Mouse (Mus musculus) kidney, embryonic 16.5 days (tissue): ENCODE measurements at regions not wholly inside any gene's neighbourhood (a gene's known extent, or its start where the extent isn't known, plus 50 kb on each side); places are given as distances from the start of the nearest gene placed in this dataset.
A peak's percentile ranks its signal among the peaks of the same experiment; 100 is the strongest.

ENCODE experiments used
- ATAC-seq: fragments of 200-750 bp; cut with Nextera tagmentation; 2 replicates; pipeline ENCODE4 v1.8.0; 2017; ENCODE audit warnings: moderate TSS enrichment; ENCODE audit not compliant: low FRiP score, low TSS enrichment
- H3K27ac ChIP-seq: fragments of 300-500 bp; sonication (generic); 2 replicates; pipeline ENCODE4 v1.5.1; 2014; ENCODE audit warnings: low read length
- H3K27me3 ChIP-seq: fragments of 300-500 bp; sonication (generic); 2 replicates; pipeline ENCODE4 v1.6.1; 2014; ENCODE audit warnings: low read length, control low read depth, mixed read lengths; ENCODE audit not compliant: insufficient read depth
- H3K36me3 ChIP-seq: fragments of 300-500 bp; sonication (generic); 2 replicates; pipeline ENCODE4 v1.6.1; 2014; ENCODE audit warnings: low read length, control low read depth, mixed read lengths; ENCODE audit not compliant: insufficient read depth
- H3K4me1 ChIP-seq: fragments of 300-500 bp; sonication (generic); 2 replicates; pipeline ENCODE4 v1.6.1; 2014; ENCODE audit warnings: low read length, control low read depth, mixed read lengths; ENCODE audit not compliant: insufficient read depth
- H3K4me2 ChIP-seq: fragments of 300-500 bp; sonication (generic); replicated peaks from 2 replicates; pipeline ENCODE4 v1.6.1; 2014; ENCODE audit warnings: low read depth, low read length
- H3K4me3 ChIP-seq: fragments of 300-500 bp; sonication (generic); 2 replicates; pipeline ENCODE4 v1.5.1; 2014; ENCODE audit warnings: mild to moderate bottlenecking, low read length
- H3K9ac ChIP-seq: fragments of 300-500 bp; sonication (generic); replicated peaks from 2 replicates; pipeline ENCODE4 v1.6.1; 2014; ENCODE audit warnings: low read length
- H3K9me3 ChIP-seq: fragments of 300-500 bp; sonication (generic); 2 replicates; pipeline ENCODE4 v1.6.1; 2016; ENCODE audit warnings: low read length, control low read depth
- WGBS: fragments of 180-500 bp; shearing (Covaris S2); extraction: QIAGEN DNeasy Blood & Tissue Kit; methylation state at CpG from one replicate; pipeline ENCODE4 v1.1.7; 2014; 5-methylcytosine and 5-hydroxymethylcytosine counted together

DNA sequence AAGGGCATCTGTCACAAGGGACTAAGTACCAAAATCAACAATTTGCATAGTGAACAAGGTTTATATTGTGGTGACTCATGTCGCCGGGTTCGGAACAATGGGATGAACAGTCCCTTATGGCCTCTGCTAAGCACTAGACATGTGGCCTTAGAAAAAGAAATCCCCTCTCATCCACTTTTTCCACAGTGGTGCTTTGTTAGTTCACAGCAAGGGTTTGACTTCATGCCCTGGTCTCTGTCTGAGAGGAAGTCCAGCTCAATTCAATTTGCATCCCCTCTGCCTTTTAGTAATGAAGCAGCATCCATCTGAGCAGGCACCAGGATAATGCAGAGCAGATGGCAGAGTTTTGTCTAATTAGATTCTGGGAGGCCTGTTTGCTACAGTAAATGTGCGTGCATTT lies 585.7 kb upstream of the Itga1 start:
- WGBS: 83% methylated on average over 4 of the region's 4 CpGs
- ATAC-seq: no peak

DNA sequence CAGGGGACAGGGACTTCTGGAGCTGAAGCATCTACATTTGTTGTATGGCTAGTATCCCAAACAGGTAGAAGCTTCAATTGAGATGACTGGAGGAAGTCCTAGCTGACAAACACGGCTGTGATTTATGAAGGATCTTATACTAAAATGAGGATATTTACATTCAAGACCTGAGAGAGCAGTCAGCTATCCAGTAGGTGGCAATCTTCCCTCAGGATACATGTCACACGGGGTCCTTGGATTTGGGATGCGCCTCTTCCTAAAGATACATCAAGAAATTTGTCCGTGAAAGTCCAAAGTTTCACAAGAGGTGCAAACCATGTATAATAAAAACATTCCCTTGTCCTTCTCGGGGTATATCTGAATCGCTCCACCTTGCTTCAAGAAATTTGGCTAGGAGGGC lies 577.8 kb upstream of the Itga1 start:
- 36% methylated on average over 6 of the region's 6 CpGs for WGBS
- Histone ChIP-seq H3K9ac (no peak overlapping the region), H3K4me3 (no peak overlapping the region), H3K27me3 (no peaks in the 10 kb centered on the region), H3K9me3 (no peaks in the 10 kb centered on the region), H3K4me1 (no peaks in the 10 kb centered on the region), H3K27ac (no peak overlapping the region), H3K4me2 (no peak overlapping the region), H3K36me3 (no peaks in the 10 kb centered on the region)
- ATAC-seq: no peak

More for the DNA sequence above, 585.7 kb upstream of the Itga1 start:
- H3K4me3 ChIP-seq: no peak overlapping the region
- H3K9ac ChIP-seq: no peak overlapping the region
- H3K27ac ChIP-seq: no peak overlapping the region
- no peaks in the 10 kb centered on the region for H3K9me3 ChIP-seq
- no peaks in the 10 kb centered on the region for H3K36me3 ChIP-seq
- no peak overlapping the region for H3K4me2 ChIP-seq
- H3K27me3 ChIP-seq: no peaks in the 10 kb centered on the region
- no peaks in the 10 kb centered on the region for H3K4me1 ChIP-seq

DNA sequence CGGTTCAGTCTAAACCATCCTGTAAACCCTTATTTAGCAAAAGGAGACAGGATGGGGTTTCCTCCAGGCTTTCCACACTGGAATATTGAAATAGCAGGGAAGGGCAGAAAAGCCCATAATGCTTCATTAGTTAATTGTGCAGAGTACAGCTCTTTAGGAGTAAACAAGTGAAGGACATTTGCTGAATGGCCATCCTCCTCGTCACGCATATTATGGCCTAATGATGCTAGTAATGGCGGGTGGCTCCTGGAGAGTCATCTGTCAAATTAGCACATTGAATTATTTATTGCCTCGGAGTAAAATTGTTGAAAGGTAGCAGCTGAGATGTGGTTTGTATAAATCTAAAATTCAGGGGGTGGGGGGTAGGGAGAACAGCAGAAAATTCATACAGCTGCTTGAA lies 575.1 kb upstream of the Itga1 start:
- H3K4me3 ChIP-seq: no peak overlapping the region
- H3K4me2 ChIP-seq: no peak overlapping the region
- no peaks in the 10 kb centered on the region for H3K36me3 ChIP-seq
- H3K4me1 ChIP-seq: no peaks in the 10 kb centered on the region
- no peaks in the 10 kb centered on the region for H3K27me3 ChIP-seq
- ATAC-seq: no peak
- 59% methylated on average over 5 of the region's 5 CpGs for WGBS
- H3K9me3 ChIP-seq: no peaks in the 10 kb centered on the region
- H3K9ac ChIP-seq: no peak overlapping the region
- no peak overlapping the region for H3K27ac ChIP-seq

DNA sequence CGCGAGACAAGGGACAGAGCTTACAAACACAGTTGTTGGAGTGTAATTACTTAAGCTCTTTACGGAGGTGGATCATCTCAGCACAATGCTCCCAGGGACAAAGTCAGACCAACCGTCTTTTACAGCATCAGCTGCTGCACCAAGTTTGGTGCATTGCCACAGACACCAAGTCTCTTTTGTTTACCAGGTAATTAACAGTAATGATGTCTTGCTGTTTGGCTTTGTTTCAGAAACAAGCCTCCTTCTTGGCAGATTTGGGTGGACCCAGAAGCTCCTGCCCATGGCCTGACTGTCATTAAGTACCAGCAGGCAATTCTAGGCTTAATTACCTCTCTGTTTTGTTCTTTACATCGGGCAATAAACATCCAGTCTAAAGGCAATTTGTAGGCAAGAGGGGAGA lies 572.0 kb upstream of the Itga1 start:
- H3K36me3 ChIP-seq: no peaks in the 10 kb centered on the region
- H3K9me3 ChIP-seq: no peaks in the 10 kb centered on the region
- 18% methylated on average over 5 of the region's 5 CpGs for WGBS
- H3K27me3 ChIP-seq: no peaks in the 10 kb centered on the region
- ATAC-seq: no peak
- no peak overlapping the region for H3K27ac ChIP-seq
- no peaks in the 10 kb centered on the region for H3K4me1 ChIP-seq
- H3K4me2 ChIP-seq: no peak overlapping the region
- no peak overlapping the region for H3K9ac ChIP-seq
- no peak overlapping the region for H3K4me3 ChIP-seq

DNA sequence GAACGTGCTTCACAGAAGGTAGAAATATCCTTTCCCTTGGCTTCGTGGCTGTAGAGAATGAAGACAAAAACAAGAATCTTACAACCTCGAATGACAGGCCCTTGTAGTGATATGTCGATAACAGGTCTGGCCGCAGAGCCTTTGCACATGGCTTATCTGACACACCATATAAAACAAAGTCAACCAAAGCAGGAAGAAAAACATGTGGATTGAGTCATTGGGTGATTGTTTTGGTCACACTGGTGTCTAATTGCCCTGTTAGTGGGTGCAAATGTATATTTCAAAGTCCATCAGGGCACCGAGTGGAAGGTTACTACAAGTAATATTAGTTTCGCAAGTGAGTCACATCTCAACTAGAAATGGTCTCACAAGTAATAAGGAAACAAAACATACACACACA lies 569.9 kb upstream of the Itga1 start:
- Histone ChIP-seq H3K27ac (no peak overlapping the region), H3K4me3 (no peak overlapping the region), H3K9ac (no peak overlapping the region), H3K4me2 (no peak overlapping the region), H3K9me3 (no peaks in the 10 kb centered on the region), H3K36me3 (no peaks in the 10 kb centered on the region), H3K27me3 (no peaks in the 10 kb centered on the region), H3K4me1 (no peaks in the 10 kb centered on the region)
- WGBS: 69% methylated on average over 7 of the region's 7 CpGs
- ATAC-seq: no peak

DNA sequence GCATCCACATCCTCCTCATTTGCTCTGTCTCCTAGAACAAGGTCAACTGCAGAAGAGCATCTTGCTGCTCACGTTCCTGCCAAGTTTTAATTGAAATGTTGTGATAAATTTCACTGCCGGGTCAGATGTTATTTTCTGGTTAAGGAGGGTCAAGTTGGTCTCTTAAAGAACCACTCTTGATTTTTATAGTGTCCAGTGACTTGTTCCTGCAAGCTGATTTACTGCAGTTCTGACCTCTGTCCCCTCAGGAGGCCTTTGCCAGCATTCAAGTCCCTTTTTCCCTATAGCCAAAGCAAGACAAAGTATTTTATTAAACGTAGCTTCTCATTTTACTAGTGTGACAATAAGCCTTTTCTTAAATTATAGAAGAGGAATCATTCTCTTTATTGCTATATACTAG lies 567.8 kb upstream of the Itga1 start:
- no peaks in the 10 kb centered on the region for H3K36me3 ChIP-seq
- H3K27me3 ChIP-seq: no peaks in the 10 kb centered on the region
- H3K9ac ChIP-seq: no peak overlapping the region
- ATAC-seq: 0 out of 2 replicates have a peak, but pooled peaks have one; percentile 6
- H3K4me2 ChIP-seq: no peak overlapping the region
- no peak overlapping the region for H3K27ac ChIP-seq
- H3K9me3 ChIP-seq: no peaks in the 10 kb centered on the region
- WGBS: 24% methylated on average over 3 of the region's 3 CpGs
- H3K4me1 ChIP-seq: no peaks in the 10 kb centered on the region
- H3K4me3 ChIP-seq: no peak overlapping the region

DNA sequence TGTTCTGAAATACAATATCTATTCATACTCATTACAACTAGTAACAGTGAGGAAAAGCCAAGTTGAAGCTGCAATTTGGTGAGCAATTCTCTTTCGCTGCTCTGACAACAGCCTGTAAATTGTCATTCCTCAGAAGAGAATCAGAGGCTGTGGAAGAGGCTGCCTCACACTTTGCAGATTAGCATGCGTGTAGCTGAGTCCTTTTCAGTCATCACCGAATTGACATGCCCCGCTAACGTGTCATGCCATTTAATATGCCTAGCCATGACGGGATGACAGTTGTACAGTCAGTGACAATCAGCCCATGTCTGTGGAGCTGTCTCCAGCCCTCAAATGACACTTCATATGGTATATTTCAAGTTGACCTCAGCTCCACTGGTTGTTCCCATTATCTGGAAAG lies 553.4 kb upstream of the Itga1 start:
- H3K27ac ChIP-seq: no peak overlapping the region
- no peak overlapping the region for H3K4me2 ChIP-seq
- H3K4me3 ChIP-seq: no peak overlapping the region
- H3K36me3 ChIP-seq: no peaks in the 10 kb centered on the region
- 81% methylated on average over 6 of the region's 6 CpGs for WGBS
- H3K4me1 ChIP-seq: no peaks in the 10 kb centered on the region
- no peak for ATAC-seq
- H3K9me3 ChIP-seq: no peaks in the 10 kb centered on the region
- no peaks in the 10 kb centered on the region for H3K27me3 ChIP-seq
- no peak overlapping the region for H3K9ac ChIP-seq

DNA sequence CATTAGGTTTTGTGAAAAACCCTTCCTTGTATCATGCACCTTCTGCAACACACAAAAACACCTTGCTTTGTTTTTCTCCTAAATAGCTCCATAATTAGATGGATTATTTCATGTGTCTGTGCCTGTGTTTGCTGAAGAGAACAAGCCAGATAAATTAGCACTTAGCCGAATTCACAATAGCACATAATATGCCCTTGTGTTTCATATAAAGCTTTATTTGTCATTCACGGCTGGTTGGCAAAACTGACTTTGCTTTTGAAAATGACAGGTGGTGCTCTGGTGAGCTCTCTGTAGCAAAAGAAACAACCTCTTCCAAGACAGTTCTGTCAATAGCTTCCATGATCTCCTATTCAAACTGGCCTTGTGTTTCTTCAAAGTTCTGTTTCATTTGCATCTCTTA lies 551.2 kb upstream of the Itga1 start:
- no peak overlapping the region for H3K9ac ChIP-seq
- H3K4me2 ChIP-seq: no peak overlapping the region
- no peaks in the 10 kb centered on the region for H3K9me3 ChIP-seq
- no peaks in the 10 kb centered on the region for H3K4me1 ChIP-seq
- no peak overlapping the region for H3K4me3 ChIP-seq
- no peaks in the 10 kb centered on the region for H3K27me3 ChIP-seq
- no peak overlapping the region for H3K27ac ChIP-seq
- ATAC-seq: no peak
- 93% methylated on average over 2 of the region's 2 CpGs for WGBS
- H3K36me3 ChIP-seq: no peaks in the 10 kb centered on the region

DNA sequence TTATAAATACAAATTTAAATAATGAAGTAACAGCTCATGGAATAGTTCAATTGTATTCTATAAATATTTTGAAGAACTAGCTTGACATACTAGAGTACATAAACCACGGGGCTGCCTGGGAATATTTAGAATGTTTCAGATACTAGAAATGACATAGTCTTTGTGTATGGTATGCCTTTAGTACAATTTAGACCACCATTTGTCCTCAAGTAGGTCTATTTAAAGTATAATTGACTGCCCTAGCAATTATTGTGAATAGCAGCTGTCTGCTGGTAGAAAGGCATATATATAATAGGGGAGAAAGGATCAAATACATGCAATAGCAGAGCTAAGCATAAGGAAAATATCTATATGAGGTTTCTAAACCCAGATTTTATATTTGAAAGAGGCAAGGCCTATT lies 550.6 kb upstream of the Itga1 start:
- Histone ChIP-seq H3K4me3 (no peak overlapping the region), H3K9me3 (no peaks in the 10 kb centered on the region)

DNA sequence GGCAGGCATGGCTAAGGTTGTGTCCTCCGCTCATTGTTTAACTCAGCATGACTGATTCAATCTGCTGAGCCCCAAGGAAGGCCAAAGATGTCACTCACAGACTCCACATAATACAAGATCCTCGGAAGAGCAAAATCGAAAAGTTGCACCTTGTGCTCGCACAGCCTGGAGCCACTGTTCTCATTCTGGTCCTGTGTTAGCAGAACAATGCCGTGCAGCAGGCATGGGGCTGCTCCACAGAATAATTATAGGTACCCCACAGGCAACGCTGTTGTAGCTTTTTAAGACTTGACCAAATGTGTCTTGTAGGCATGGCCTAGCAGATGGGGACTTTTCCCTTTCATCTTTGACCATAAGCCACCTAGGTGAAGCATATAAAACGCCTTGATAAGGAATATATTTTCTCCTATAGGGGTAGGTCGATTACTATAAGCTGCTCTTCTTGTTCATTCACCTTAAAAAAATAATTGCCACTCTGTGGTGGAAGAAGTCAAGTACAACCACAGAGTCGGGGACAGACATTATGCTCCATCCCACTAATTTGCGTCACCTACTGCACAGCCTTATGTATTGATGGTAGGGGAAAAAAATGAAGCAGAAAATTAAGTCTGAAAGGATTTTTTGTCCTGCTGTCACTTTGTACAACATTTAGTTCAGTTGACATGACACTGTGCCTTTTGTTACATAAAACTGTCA lies 529.8 kb upstream of the Itga1 start:
- Histone ChIP-seq H3K27me3 (no peaks in the 10 kb centered on the region), H3K4me2 (no peak overlapping the region), H3K9ac (no peak overlapping the region), H3K4me3 (no peak overlapping the region), H3K27ac (no peak overlapping the region), H3K4me1 (no peaks in the 10 kb centered on the region), H3K9me3 (no peaks in the 10 kb centered on the region), H3K36me3 (no peaks in the 10 kb centered on the region)
- no peak for ATAC-seq
- 86% methylated on average over 10 of the region's 10 CpGs for WGBS

More for the DNA sequence above, 550.6 kb upstream of the Itga1 start:
- no peak overlapping the region for H3K27ac ChIP-seq
- H3K4me2 ChIP-seq: no peak overlapping the region
- no peak for ATAC-seq
- 77% methylated on average over 1 of the region's 1 CpGs for WGBS
- no peaks in the 10 kb centered on the region for H3K36me3 ChIP-seq
- no peaks in the 10 kb centered on the region for H3K4me1 ChIP-seq
- H3K27me3 ChIP-seq: no peaks in the 10 kb centered on the region
- no peak overlapping the region for H3K9ac ChIP-seq
